Mouse (Mus musculus): ENCODE measurements around the gene Lrrc40.
"Not testable (repeated sequence)": the region's sequence is repeated elsewhere in the genome, so short reads cannot be mapped to it uniquely, and the experiment has no call there.

Gene Lrrc40

DNA sequence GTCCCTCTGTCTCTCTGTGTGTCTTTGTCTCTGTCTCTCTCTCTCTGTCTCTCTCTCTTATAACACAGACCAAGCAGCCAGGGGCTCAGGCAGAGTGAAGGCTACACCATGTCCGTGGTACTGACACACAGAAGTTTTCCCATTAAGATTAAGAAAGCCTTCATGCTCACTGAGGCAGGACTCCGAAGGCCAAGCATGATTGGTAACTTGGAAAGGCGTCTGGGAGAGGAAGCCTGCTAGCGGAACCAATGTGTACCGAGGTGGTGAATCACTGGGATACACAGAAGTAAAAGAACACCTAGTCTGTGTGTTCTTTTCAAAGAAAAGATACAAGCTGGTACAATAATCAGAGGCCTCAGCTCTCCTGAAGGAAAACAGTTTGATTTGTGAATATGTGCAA is 41.4 kb downstream of the Lrrc40 start:
- DNase-seq (ENCODE audit: low spot score in 2 of 2) = no peak

DNA sequence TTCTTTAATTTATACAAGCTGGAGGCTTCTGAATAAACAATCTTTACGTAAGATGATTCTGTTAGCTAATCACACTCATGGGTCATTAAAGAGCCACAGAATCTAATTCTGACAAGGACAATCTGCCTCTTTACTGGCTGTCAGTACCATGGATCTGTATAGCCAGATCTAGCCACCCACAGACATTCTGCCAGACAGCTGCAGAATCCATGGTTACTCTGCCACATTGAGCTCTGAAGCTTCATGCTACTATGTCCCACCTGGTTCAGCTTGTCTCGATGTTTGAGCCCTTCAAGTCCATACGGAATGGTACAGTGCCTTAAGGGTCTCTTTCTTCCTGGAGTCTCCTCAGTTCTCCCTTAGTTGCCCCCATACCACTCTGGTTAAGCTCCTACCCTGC is 55.1 kb downstream of the Lrrc40 start:
- DNase-seq (ENCODE audit: low spot score in 2 of 2) = no peak

DNA sequence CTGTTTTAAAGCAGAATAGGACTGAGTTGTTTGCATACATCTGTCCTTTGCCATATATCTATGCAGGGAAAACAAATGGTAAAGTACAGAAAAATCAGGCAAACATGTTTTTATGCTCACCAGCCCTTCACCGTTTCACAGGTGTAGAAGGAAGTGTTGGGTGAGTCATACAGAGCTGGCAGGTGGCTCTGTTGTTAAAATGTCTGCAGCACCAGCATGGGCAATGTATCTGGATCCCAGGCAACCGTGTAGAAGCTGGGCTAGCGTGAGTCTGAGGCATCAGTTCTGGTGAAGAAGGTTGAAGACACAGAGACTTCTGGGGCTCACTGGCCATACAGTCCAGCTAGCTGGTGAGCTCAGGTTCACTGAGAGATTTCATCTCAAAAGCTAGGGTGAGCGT is 57.5 kb downstream of the Lrrc40 start:
- DNase-seq (ENCODE audit: low spot score in 2 of 2) = no peak

DNA sequence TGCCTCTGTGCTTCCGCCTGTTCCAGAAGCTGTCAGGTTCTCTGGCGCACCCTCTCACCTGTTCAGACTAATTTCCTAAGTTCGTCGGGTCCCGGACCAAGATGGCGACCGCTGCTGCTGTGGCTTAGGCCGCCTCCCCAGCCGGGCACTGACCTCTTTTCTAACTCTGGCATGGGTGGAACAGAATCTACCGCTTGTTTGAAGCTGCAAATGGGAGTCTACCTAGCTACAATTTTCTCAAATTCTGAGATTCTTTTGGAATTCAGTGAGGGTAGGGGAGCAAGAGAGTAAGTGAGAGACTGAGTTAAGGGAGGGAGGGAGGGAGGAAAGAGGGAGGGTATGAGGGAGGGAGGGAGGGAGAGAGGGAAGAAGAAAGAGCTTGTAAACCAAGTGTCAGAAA is 65.6 kb downstream of the Lrrc40 start:
- not testable (repeated sequence) for DNase-seq (ENCODE audit: low spot score in 2 of 2)

DNA sequence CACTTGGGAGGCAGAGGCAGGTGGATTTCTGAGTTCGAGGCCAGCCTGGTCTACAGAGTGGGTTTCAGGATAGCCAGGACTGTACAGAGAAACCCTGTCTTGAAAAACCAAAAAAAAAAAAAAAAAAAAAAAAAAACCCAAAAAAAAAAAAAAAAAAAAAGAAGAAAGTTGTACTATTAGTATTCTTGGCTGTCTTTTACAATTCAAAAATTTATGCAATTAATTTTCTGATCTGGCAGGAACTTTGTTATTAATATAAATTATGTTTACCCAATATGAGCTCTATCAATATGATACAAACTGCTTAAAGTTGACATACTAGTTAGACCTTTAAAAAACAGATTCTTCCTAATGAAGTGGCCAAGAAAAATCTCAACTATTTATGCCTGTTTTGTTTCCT is 66.1 kb downstream of the Lrrc40 start:
- not testable (repeated sequence) for DNase-seq (ENCODE audit: low spot score in 2 of 2)

DNA sequence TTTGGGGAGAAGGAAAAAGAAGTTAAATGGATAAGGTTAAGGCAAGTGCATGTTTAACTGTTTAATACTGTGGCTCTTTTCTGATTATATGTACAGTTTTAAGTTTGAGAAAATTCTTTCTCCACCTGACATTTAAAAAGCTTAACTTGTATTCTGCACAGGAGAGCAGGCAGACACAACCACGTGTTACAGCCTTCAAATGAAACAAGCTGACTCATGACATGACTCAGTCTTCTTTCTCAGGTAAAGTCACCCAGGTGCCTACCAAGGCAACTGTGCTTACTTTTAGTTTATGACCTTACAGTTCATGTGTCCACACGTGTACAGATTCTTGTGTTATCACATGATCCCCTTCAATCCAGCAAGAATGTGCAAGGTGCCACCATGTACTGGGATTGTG is 67.0 kb downstream of the Lrrc40 start:
- DNase-seq (ENCODE audit: low spot score in 2 of 2) = no peak

DNA sequence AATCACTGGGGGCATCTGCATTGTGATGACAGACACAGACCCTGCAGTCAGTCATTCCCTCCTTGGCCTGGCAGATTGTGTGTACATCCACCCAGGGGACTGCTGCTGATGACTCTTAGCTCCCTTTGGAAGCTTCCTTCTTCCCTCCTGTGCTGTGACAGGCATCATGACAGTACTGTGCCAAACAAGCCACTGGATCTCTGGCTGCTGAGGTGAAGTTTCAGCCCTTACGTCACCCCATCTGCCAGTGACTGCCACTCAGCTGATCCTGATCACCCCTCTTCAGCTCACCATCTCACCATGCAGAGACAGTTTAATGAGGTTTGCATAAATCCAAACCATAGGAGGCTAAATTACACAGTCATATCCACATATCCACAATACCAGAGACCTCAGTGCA is 68.8 kb downstream of the Lrrc40 start:
- DNase-seq (ENCODE audit: low spot score in 2 of 2) = no peak
